Mouse (Mus musculus) left cerebral cortex, postnatal 14 days (tissue): ENCODE results near the gene Heatr9. TPM values are rescaled to one million over a fixed set of nuclear protein-coding genes. Genes with fewer than 3 reads are reported as not detected.

Experiments
- DNase-seq, 2 experiments: peaks; one replicate each; pipeline ENCODE4 v3.0.0; 2021 to 2022; ENCODE audit warnings: low spot score in 2 of 2, mixed read lengths in 1 of 2
- intact Hi-C: fragments of 180-260 bp; cut with DNase I; formaldehyde crosslinking; loops from one replicate; pipeline ENCODE4 v1.15.1; 2025
- total RNA-seq, 2 experiments: library from RNA; stranded (reverse); gene quantifications; 2 replicates each; pipeline ENCODE4 v1.2.3; 2021

Heatr9 gene
- total RNA-seq, 2 experiments from 2014 or later: not detected

DNA sequence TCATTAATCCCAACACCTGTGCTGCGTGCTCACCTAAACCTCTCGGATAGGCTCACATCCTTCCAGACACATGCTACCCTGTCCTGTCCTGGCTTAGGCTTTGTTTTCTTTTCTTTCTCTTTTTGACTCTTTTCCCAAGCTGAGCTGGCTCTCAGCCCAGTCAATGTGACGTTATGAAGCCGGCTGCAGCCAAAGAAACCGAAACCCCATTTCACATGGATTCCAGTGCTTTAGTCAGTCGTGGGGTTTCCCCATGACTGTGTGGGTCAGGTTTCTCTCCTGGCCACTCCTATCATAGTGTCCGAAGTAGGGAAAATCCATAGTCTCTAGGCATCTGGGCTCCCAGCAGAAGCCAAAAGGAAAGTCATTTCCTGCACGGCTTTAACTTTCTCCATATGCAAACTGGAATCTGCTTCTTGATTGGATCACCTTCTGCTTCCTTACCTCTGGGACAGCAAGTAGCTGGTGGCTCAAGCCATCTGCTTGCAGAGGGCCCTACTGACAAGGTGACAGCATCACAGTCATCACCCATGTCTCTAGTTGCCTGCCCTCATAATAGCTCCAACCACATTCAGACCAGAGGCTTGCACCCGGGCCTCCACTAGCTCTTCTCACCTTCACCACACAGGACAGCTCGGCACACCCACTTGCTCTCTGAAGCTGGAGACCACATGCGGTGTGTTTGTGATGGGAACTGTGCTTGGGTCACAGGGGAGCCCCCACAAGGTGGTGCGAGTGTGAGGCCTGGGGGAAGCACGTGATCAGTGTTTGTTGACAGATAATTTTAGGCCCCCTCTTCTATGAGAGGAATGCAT lies 12.8 kb upstream of the Heatr9 start:
- intact Hi-C loops: no loop called here
- DNase-seq: peak; percentile 72 to 76

DNA sequence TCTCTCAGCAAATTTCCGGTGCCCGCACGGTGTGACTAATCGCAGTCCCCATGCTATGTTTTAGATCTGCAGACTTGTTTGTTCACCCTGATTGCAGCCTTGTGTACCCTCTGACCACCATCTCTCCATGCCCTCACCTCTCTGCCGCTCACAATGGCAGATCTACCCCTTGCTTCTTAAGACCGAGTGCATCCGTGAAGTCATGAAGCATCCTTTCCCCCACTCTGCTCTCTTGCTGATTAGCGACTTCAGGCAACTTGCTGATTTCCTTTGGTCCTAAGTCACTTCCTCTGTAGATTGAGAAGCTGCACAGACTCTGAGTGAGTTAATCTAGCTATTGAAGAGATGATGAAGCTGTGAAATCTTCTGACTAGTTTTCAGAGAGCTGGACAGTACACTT lies 12.2 kb upstream of the Heatr9 start:
- intact Hi-C loops: no loop called here
- DNase-seq: no peak

DNA sequence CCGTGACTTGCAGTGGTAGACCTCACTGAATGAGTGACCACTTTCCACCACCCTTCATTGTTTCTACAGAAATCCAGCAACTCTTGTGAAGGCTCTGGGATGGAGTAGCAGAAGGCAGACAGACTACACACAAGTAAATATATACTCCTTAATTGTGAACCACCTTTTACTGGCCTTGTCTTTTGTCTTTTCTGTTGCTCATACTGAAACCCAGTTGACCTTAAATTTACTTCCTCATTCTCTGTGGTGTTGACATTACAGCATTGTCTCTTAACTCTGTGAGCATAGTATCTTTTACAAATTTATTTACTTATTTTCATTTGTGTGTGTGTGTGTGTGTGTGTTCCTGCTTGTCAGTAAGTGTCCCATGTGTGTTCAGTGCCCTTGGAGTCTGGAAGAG lies 11.2 kb upstream of the Heatr9 start:
- no peak for DNase-seq
- intact Hi-C loops: no loop called here

DNA sequence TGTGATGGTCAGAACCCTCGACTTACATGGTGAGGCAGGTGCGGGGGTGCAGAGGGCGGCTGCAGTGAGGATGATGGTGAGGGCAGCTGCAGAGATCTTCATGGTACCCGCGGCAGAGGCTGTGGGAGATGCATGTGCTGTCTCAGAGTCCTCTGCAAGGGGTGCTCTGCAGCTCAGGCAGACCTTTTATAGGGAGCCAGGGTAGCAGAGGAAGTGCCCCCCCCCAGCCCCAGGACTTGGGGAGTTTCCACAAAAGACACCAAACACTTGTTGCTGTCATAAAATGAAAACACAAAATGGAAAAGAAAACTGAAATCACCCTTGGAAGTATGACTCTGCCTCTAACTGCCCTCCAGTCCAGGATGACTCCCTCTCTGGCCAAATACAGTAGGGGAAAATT lies 8.4 kb upstream of the Heatr9 start, which contains the start of gene Ccl5:
Ccl5 (minus strand) TSS at position 159 of the 400 bp plus-strand sequence.
- intact Hi-C loops: no loop called here
- no peak for DNase-seq

DNA sequence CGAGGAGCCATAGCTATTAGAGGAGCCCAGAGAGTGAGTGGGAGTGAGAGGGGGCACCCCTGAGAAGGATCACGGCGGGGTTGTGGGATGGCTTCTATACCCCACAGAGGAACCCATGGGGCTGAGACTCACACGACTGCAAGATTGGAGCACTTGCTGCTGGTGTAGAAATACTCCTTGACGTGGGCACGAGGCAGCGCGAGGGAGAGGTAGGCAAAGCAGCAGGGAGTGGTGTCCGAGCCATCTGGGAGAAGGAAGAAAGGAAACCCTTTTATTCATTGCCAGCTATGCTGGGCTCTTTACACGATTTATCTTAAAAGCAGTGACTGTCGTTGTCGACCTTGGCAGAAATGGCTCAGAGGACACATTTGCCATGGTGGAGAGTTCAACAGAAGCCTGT lies 7.0 kb upstream of the Heatr9 start:
- intact Hi-C loops: no loop called here
- peak; percentile 10 to 14 for DNase-seq

DNA sequence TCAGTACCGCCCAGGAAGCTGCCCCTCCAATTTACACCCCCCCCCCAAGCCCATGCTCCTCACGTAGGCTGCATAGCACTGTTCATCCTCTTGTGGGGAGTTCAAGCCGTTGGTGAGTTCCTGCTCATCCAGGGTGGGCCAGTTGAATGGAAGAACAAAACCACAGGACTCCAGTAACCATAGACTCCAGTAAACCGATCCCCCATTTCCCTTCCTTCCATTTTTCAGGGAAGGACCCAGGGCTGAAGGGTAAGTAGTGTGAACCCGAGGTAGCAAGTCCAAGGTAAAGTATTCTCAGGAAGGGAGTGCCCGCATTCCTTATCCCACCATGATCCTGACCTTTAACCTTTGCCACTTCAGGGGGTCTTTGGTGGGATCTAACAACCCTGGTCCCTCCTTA lies 3.6 kb downstream of the Heatr9 start:
- intact Hi-C loops: no loop called here
- DNase-seq: no peak

DNA sequence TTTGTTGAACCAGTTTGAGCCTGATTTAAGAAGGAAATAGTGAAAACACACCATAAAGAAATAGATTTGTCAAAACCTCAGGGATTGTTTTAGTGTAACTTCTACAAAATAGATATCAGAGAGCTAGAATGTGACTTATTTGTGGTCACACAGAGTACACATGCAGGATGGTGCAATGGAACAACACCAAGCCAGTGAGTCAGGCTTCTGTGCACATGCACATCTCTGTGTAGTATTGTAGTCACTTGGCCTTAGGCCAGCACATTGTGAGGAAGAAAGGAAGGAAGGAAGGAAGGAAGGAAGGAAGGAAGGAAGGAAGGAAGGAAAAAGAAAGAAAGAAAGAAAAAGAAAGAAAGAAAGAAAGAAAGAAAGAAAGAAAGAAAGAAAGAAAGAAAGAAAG lies 4.8 kb downstream of the Heatr9 start:
- intact Hi-C loops: no loop called here
- no peak for DNase-seq

DNA sequence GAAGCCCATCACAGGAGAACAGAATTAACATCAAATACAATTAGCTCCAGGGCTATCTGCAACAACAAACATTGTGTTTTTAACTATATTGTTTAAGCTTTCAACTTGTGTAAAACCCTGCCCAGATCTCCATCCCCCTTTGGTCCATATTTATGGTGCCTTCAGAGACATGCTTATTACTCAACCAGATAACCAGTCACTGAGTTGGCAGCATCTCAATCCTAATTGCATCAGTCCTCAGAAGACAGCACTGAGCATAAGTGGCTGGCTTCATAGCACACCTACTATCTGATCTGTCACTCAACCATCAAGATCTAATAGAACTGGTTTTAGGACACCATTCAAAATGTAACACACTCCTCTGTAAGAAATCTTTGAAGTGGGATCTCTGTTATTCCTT lies 12.5 kb downstream of the Heatr9 start:
- intact Hi-C loops: no loop called here
- no peak for DNase-seq

DNA sequence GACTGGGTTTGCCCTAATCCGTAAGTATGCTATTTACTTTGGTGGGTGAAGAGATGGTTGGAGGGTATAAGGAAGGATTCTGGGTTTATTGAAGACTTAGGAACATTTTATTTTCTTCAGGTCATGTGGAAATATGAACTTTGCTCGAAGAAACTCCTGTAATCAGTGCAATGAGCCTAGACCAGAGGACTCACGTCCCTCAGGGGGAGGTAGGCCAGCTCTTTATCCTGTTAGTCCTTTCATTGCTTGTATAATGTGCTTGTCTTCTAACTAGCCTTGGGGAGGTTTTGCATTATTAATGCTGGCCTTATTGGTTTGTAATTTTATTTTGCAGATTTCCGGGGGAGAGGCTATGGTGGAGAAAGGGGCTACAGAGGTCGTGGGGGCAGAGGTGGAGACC lies 17.7 kb downstream of the Heatr9 start:
- intact Hi-C loops: no loop called here
- no peak for DNase-seq

DNA sequence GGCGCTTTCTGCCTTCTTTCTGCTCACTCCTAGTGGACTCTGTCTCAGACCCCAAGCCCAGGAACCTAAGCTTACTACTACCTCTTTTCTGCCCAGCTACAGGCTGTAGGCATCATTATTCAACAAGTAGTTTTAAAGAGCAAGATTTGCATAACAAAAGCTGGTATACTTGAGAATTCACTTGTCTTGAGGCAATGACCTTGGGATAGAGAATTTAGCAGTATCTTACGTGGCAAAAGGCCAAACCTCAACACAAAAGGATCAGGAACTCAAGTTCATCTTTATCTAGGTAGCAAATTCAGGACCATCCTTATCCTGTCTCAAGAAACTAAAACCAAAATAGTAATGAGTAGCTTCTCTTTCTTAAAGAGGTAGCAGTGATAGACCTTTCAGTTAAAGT lies 26.4 kb downstream of the Heatr9 start:
- intact Hi-C loops: no loop called here
- DNase-seq: no peak

DNA sequence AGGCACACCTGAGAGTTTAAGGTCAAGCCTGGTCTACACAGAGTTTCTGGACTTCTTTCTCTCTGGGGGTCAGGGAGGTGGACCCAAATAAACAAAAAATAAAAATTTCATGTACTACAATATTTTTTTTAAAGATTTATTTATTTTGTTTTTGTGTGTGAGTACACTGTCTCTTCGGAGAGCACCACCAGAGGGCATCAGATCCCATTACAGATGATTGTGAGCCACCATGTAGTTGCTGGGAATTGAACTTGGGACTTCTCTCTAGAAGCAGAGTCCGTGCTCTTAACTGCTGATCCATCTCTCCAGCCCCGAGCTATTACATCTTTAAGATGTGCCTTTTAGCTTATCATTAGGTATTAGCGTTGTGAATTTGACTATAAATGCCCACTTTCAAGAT lies 30.5 kb downstream of the Heatr9 start:
- intact Hi-C loops: no loop called here
- DNase-seq: no peak

DNA sequence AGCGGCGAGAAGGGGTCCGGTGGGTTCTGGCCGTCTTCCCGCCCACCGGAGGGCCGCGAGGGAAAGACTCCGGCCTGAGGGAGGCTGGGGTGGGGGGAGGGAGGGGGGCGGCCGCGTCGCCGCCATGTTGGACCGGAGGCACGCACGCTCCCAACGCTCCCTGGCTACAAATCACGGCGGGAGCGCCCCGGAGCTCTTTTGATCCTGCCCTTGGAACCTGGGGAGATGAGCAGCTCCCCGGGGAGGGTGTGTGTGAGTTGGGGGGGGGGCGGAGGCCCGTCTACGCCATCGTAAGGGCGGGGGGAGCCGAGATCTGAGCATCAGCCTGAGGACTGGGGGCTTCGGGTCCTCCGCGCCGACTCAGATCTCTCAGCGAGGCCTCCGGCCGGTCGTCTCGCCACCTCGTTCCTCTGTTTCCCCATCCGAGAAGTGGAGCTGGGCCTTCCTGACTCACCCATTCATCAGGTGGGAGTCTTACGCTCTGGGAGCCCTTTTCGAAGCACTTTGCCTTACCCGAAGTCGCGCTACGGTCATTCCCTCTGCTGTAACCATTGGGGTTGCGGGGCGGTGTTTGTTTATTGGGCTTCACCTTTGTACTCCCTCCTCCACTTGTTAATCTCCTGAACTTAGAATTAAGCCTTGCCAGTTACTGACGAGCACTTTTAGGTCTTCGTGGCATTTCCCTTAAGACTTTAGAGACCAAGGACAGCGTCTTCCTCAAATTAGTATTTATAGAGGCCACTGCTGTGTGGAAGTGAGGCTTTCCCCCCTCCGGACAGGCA lies 48.5 kb downstream of the Heatr9 start:
- DNase-seq: no peak
- intact Hi-C loops: no loop called here

DNA sequence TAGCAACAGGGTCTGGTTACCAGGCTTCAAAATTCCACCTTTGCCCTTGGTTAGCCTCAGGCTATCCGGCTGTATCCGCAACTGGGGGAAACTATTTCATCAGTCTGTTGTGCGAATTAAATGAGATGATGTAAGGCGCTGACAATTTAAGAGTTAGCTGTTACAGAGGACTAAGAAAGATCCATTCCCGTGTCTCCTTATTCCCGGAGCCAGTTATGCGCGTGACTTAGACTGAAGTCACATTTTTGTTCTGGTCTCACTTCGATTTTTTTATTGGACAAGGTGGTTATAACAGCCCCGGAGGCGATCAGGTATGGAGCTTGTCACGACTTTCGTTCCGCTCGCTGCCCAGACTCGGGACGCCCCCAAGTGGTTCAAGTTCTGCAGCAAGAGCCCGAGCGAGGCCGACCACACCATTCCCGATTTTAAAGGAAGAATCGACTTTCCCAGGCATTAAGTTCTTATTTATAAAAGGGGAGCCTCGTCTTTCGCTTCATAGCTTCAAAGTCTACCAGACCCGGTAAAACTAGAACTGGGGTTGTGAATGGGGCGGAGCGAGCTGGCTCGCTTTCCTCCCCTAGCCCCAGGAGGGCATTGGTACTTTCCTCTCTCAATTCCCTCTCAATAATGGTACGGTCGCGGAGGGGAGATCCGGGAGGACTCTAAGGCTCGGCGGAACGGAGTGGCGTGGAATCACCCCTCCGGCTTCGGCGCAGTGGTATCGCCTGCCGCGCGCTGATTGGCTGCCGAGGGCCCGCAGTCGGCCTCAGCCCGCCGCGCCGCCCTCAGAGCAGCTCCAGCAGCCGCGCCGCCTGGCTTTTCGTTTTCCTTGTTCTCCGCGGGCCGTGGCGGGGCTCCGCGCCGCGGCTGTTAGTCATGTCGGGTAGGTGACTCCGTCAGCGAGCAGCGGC lies 49.4 kb downstream of the Heatr9 start, which contains the start of gene Taf15:
Taf15 (plus strand) TSS at position 763 of the 911 bp plus-strand sequence.
- peak; percentile 99 for DNase-seq
- intact Hi-C loops: loop anchor here (1.0 kb wide), 1 partner anchor 29 kb away; no protein-coding TSS in a partner anchor

DNA sequence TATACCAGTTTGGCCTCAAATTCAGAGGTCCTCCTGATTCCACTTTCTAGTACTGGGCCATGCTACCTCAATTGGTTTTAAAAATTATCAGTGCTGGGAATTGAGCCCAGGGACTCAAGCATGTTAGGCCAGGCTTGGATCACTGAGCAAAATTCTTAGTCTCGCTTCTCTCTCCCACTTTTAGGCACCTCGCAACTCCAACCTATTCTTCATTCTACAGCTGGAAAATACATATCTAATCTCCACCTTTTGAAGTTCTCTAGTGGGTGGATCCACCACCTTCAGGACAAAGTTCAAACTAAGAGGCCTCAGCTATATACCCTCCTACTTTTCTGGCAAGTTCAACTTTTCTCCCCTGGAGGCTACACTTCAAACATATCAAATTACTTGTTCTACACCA lies 50.2 kb downstream of the Heatr9 start:
- DNase-seq: no peak
- intact Hi-C loops: loop anchor here (1.0 kb wide), 1 partner anchor 28 kb away; no protein-coding TSS in a partner anchor

DNA sequence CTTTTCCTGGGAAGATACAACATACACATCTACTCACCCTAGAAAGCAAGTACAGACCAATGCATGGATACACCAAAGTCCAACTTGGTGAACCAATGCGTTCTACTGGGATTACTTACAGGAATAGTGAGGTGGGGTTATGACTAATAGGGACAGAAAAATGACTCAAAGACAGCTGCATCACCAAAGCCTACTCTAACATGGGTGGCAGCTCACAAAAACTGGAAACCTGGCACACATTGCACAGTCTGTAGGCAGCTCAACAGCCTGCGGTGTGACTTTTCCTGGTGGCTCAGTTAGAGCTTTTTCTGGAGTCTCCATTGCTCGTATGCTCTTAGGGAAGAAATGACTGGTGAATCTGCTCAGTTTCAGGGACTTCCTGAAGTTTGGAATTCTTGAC lies 53.2 kb downstream of the Heatr9 start:
- intact Hi-C loops: no loop called here

DNA sequence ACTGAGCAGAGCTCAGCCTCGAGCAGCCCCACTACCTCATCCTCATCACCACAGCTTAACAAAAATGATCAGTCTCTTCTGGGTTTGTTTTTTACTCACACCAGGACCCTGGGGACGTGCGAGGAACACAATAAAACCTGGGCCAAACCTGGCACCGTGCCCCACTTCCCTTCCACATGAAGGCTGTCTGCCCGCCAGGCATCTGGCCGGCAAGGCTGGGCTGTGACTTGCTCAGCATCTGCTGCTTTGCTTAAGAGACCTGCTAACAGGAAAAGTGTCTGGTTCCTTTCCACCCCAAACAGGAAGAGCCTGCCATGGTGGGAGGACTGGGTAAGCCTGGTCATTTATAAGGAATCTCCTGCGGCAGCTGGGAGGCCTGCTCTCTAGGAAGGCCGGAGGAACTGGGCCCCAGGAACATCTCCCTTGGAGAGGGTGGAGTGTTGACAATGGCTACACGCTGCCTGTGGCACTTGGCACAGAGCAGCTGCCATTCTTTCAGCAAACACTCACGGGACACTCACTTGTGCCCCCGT lies 54.8 kb downstream of the Heatr9 start:
- DNase-seq: peak; percentile 54 to 61

More for the DNA sequence above, 53.2 kb downstream of the Heatr9 start:
- no peak for DNase-seq

DNA sequence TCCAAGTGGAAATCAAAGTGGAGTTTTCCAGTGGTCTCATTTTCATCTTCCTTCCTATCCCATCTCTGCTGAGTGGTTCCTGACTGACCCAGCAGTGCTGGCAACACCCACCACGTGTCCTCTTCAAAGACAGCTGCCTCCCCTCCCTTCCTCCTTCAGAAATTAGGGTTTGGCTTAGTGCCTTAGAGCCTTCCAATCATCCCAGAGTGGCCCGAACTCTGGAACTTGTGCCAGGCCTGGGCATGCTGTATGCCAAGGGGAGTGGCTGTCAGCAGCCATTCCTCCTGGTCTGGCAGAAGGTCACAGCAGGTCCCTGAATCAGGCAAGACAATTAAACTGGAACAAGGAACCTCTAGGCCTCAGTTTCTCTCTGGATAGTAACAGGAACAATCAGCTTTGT lies 56.0 kb downstream of the Heatr9 start:
- DNase-seq: peak in 1 of 2 experiments; percentile 26
- intact Hi-C loops: no loop called here

More for the DNA sequence above, 54.8 kb downstream of the Heatr9 start:
- intact Hi-C loops: no loop called here

DNA sequence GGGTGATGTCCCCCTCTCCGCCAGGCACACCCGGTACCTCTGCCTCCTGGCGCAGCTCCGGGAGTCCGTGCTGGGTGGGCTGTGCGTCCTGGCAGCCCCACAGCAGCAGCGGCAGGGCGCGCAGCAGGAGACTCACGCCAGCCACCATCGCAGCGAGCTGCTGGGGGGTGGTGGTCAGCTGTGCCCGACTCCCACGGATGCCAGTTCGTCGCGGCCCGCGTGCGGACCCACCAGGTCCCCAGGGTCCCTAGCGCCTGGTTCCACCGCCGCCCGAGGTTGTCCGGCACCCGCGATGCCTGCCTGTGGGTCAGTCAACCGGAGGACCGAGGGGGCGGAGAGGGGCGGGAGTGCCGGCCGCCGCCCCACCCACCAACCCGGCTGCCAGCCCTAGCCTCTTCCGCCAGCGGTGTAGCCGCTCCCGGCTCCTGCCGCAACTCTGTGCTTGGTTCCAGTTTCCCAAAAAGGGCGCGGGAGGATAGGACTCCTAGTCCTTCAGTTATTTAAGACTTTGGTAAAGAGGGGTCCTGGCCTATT lies 59.2 kb downstream of the Heatr9 start, which contains the start of gene Mmp28:
Mmp28 (minus strand) TSS at position 361 of the 534 bp plus-strand sequence.
- intact Hi-C loops: no loop called here
- DNase-seq: no peak
